Mouse (Mus musculus): ENCODE results near the gene Hspa12a. TPM values are rescaled to one million over a fixed set of nuclear protein-coding genes. Genes with fewer than 3 reads are reported as not detected.
A peak's percentile ranks its signal among the peaks of the same experiment; 100 is the strongest.

Hspa12a gene
- polyA plus RNA-seq, 1 experiment from 2014 or later, result 8.1 TPM

DNA sequence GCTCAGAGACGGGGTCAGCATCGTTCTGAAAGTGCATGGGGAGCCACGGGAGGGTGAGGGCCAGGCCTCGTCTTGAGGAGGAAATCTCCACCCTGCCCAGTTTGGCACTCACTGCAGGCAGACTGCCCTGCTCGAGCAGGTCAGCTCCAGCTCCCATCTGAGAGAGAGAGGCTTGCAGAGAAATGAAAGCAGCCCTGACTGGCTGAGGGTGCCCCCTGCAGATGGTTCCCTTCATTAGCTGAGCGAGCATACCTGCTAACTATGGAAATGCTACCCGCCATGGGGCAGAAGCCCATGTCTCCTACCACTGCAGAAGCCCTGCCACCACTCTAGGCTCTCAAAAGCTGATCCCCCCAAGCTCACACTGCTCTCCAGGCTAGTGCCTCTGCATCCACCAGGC lies 115.8 kb downstream of the Hspa12a start:
- no peaks in the 10 kb centered on the region for H3K4me1 ChIP-seq

DNA sequence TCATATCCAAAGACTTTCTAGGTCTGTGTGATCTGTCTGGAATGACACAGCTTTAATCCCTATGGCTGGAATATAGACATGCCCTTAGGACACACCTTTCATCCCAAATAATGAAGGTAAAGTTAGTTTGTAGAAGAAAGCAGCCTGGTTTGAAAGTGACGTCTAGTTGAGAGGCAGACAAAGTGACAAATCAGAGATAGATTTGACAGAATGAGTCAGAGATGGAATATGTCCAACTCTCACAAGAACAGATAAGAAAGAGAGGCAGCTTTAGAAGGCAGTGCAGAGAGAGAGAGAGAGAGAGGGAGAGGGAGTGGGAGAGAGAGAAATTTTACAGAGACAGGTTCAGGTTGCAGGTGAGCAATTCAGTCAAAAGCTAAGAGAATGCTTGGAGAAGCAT lies 119.1 kb downstream of the Hspa12a start:
- Histone ChIP-seq H3K9me3 (no peaks in the 10 kb centered on the region), H3K36me3 (replicated peaks) (no peaks in the 10 kb centered on the region; the same call in 1 of the 2 replicates), H3K4me1 (no peaks in the 10 kb centered on the region), H3K27me3 (replicated peaks; ENCODE audit: low read depth, poor library complexity, severe bottlenecking) (0 out of 2 replicates have a peak, but pooled peaks cover 2% of the 10 kb centered on the region), H3K4me3 (no peak overlapping the region), H3K27ac (replicated peaks) (no peak overlapping the region)
- WGBS, result 77% methylated on average over 1 of the region's 1 CpGs
- no peak for DNase-seq (ENCODE audit: low spot score)

More for the DNA sequence above, 115.8 kb downstream of the Hspa12a start:
- 56% methylated on average over 7 of the region's 7 CpGs for WGBS
- H3K9me3 ChIP-seq, result no peaks in the 10 kb centered on the region
- H3K36me3 ChIP-seq (replicated peaks), result no peaks in the 10 kb centered on the region; the same call in 1 of the 2 replicates
- H3K27me3 ChIP-seq (replicated peaks; ENCODE audit: low read depth, poor library complexity, severe bottlenecking), result no peaks in the 10 kb centered on the region
- H3K4me3 ChIP-seq, result no peak overlapping the region
- no peak for DNase-seq (ENCODE audit: low spot score)
- no peak overlapping the region for H3K27ac ChIP-seq (replicated peaks)

DNA sequence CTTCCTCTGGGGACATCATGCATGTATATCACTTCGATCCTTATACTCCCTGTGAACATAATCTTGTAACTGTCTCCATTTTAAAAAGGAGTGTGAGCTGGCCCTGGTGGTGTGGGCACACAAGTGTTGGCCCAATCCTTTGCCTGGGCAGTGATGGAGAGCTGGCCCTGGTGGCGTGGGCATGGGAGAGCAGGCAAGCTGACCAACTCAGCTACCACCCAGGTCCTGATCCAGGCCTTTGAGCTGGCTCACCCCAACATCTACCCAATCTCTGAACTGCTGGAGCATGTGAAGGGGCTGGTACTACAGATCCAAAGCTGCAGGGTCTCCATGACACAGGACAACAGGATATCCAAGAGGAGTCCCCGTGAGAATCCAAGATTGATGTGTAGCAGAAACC lies 120.2 kb downstream of the Hspa12a start:
- H3K4me1 ChIP-seq, result no peaks in the 10 kb centered on the region
- 0 out of 2 replicates have a peak, but pooled peaks cover 3% of the 10 kb centered on the region for H3K27me3 ChIP-seq (replicated peaks; ENCODE audit: low read depth, poor library complexity, severe bottlenecking)
- H3K9me3 ChIP-seq, result no peaks in the 10 kb centered on the region
- no peak overlapping the region for H3K4me3 ChIP-seq
- 94% methylated on average over 3 of the region's 3 CpGs for WGBS
- H3K36me3 ChIP-seq (replicated peaks), result no peaks in the 10 kb centered on the region; the same call in 1 of the 2 replicates
- DNase-seq (ENCODE audit: low spot score), result no peak
- no peak overlapping the region for H3K27ac ChIP-seq (replicated peaks)

DNA sequence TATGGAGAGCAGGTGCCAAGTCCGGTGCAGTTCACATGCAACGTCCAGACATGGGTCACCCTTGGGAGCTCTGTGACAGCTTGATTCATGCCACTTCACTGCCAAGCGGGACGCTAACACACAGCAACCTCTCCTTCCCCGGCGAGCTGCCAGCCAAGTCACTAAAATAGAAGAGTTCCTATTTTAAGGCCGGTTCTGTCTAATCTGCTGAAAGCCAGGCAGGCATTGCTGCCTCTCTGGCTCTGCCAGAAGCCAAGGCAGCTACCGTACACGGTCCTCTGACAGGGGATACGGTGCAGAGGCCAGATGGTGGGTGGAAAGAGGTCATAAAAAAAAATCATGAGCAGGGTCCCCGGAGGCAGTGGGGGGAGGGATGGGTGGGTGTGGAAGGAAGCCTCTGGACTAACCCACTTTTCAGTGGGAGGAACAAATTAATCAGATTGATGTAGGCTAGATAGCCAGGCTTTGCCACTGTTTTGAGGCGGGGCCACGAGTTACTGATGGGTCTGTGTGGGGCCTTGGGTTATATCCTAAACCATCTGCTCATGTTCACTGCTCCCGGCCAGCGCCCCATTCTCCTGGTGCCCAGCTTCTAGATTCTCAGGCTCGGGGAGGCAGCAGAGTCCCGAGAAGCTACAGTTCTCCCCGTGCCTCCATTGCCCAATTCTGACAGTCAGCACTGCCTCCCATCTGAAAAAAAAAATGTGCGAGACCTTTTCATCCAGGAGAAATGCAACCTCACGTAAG lies 120.8 kb downstream of the Hspa12a start:
- Histone ChIP-seq H3K27me3 (replicated peaks; ENCODE audit: low read depth, poor library complexity, severe bottlenecking) (0 out of 2 replicates have a peak, but pooled peaks cover 3% of the 10 kb centered on the region), H3K27ac (replicated peaks) (0 out of 2 replicates have a peak overlapping the region, but pooled peaks have one; percentile 21), H3K4me3 (no peak overlapping the region), H3K9me3 (no peaks in the 10 kb centered on the region), H3K36me3 (replicated peaks) (no peaks in the 10 kb centered on the region; the same call in 1 of the 2 replicates), H3K4me1 (no peaks in the 10 kb centered on the region)
- WGBS, result 83% methylated on average over 20 of the region's 20 CpGs
- DNase-seq (ENCODE audit: low spot score), result no peak

DNA sequence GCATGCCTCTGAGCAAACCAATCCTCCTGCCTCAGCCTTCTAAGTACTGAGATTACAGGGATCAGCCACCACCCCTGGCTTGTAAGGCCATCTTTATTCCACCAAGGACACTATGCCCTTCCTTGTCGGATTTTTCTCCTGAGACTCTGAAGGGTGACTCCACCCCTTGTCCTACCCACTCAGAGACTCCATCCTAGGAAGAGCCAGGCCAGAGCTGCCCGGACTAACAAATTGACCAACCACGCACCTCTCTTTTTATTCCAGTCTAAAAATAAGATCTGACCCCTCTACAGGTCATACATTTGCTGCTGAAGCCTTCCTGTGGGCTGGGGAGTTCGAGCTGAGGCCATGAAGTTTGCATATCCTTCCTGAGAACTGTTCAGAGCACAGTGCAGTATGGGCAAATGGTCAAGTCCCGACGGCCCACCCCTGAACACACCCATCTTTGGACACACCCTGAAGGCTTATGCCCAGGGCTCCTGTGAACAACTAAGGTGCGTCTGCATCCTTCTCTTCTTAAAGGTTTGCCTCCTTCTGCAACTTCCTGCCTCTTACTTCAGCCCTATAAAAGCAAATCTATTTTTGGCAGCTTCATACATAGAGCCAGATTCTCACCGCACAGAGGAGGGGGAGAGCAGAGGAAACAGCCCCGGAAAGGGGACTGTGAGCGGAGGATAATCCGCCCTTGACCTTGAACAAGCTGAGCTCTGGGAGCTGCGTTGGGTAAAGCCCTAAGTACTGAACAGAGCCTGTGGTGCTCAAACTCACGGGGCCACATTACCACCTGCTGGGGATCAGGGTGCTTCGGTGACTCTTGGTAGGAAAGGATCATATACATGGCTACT lies 124.7 kb downstream of the Hspa12a start:
- Histone ChIP-seq H3K9me3 (no peaks in the 10 kb centered on the region), H3K27ac (replicated peaks) (no peak overlapping the region), H3K36me3 (replicated peaks) (no peaks in the 10 kb centered on the region), H3K4me3 (no peak overlapping the region), H3K27me3 (replicated peaks; ENCODE audit: low read depth, poor library complexity, severe bottlenecking) (0 out of 2 replicates have a peak, but pooled peaks cover 3% of the 10 kb centered on the region), H3K4me1 (peaks cover 8% of the 10 kb centered on the region; the same call in 1 of the 2 replicates)
- DNase-seq (ENCODE audit: low spot score), result no peak
- 80% methylated on average over 14 of the region's 14 CpGs for WGBS

DNA sequence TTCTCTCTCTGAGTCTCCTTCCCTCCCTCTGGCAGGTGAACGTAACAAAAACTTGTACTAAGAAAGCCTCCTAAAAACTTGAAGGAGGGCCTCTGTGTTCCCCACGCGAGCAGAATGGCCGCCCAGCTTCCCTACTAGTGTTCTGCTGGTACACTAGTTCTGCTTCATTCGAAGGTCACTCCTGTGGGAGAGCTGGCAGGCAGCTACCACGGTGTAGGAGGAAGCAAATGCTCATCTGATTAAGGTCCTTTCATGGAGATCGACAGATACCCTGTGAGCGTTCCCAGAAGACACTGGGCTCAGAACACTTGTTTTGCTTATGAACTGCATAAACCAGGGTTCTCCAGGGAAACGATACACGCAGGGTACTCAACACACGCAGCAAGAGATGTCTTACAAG lies 126.1 kb downstream of the Hspa12a start:
- H3K4me1 ChIP-seq, result peaks cover 8% of the 10 kb centered on the region; the same call in 1 of the 2 replicates
- H3K4me3 ChIP-seq, result no peak overlapping the region
- WGBS, result 90% methylated on average over 11 of the region's 11 CpGs
- H3K9me3 ChIP-seq, result no peaks in the 10 kb centered on the region
- DNase-seq (ENCODE audit: low spot score), result no peak
- H3K36me3 ChIP-seq (replicated peaks), result no peaks in the 10 kb centered on the region
- 0 out of 2 replicates have a peak, but pooled peaks cover 3% of the 10 kb centered on the region for H3K27me3 ChIP-seq (replicated peaks; ENCODE audit: low read depth, poor library complexity, severe bottlenecking)
- no peak overlapping the region for H3K27ac ChIP-seq (replicated peaks)

DNA sequence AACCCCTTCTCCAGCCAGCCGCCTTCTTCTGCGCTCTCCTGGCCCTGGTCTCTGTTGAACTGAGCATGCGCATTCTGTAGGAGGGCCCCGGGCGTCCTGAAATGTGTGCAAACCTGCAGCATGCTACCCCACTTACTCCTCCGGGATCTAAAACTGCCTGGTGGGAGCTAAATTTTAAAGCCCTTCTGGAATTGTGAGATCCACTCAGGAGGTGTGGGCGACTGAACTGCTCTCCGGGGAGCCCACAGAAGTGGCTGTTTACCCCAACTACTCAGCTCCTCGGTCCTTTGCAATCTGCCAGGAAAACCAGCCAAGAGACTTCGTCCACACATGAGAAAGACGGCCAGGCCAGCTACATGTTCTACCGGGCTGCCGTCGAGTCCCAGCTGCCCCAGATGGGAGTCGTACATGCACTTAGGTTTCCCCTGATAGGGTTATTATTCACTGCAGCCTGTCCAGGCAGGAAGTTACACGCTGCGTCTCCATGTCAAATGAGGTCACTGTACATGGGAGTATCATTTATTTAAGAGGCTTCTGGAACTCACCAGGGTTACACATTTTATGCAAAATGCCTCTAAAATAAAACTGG lies 126.9 kb downstream of the Hspa12a start:
- Histone ChIP-seq H3K4me3 (no peak overlapping the region), H3K4me1 (peaks cover 8% of the 10 kb centered on the region; the same call in 1 of the 2 replicates), H3K27ac (replicated peaks) (no peak overlapping the region), H3K27me3 (replicated peaks; ENCODE audit: low read depth, poor library complexity, severe bottlenecking) (0 out of 2 replicates have a peak, but pooled peaks cover 3% of the 10 kb centered on the region), H3K36me3 (replicated peaks) (no peaks in the 10 kb centered on the region), H3K9me3 (no peaks in the 10 kb centered on the region)
- whole genome bisulfite sequencing, result 84% methylated on average over 17 of the region's 17 CpGs
- DNase-seq (ENCODE audit: low spot score), result no peak

DNA sequence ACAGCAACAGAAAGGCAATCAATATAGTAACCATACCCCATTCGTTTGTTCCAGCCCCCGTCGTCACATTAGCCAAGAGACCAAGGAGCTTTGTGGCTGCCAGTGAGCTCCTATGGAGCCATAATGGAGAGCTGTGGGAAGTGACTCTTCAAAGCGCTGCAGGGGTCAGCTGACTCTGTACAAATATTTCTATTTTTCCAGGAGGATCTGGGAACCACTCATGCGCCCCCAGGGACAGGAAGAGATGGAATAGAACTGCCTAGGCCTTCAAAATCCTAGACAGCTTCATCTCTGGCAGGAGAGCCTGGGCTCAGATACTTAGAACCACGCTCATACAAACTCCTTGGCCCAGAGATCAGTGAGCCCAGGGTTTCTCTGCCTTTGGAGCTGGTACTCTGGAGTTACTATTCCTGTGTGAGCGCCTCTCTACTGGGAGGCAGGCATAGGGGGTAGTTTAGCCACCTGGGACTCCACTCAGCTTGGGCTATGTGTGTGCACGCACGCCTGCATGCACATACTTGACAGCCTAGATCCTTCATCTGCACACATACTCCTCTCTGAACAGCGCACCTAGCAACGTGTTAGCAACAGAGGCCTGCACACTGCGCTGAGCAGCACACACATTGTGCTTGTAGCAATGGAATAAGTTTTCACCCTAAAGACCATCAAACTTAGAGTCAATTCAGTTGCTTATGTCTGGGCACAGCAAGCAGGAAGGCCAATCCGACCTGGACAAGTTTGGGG lies 128.1 kb downstream of the Hspa12a start:
- H3K36me3 ChIP-seq (replicated peaks), result no peaks in the 10 kb centered on the region
- no peaks in the 10 kb centered on the region for H3K9me3 ChIP-seq
- DNase-seq (ENCODE audit: low spot score), result no peak
- H3K4me3 ChIP-seq, result no peak overlapping the region
- H3K27ac ChIP-seq (replicated peaks), result no peak overlapping the region
- 0 out of 2 replicates have a peak, but pooled peaks cover 3% of the 10 kb centered on the region for H3K27me3 ChIP-seq (replicated peaks; ENCODE audit: low read depth, poor library complexity, severe bottlenecking)
- peaks cover 8% of the 10 kb centered on the region; the same call in 1 of the 2 replicates for H3K4me1 ChIP-seq
- 88% methylated on average over 13 of the region's 13 CpGs for WGBS

DNA sequence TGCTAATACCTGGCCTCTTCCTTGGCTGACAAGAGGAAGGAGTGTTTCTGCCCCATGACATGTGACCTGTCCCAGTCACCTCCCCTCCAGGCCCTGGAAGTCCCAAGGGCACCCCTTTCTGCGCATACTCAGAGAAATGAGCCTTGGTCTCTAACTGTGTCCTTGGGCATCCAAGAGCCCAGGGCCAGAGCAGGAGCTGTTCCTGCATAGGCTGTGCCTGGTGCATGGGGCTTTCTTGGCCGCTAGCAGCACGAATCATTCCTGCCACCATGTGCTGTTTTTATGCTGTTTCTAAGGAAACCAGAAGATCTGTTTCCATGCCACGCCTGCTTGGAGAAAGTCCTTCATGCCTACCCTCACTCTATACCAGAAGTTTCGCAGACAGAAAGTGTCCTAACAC lies 132.9 kb downstream of the Hspa12a start:
- no peak overlapping the region for H3K27ac ChIP-seq (replicated peaks)
- WGBS, result 81% methylated on average over 5 of the region's 5 CpGs
- H3K27me3 ChIP-seq (replicated peaks; ENCODE audit: low read depth, poor library complexity, severe bottlenecking), result no peaks in the 10 kb centered on the region
- no peak overlapping the region for H3K4me3 ChIP-seq
- no peaks in the 10 kb centered on the region for H3K36me3 ChIP-seq (replicated peaks)
- no peaks in the 10 kb centered on the region for H3K4me1 ChIP-seq
- no peaks in the 10 kb centered on the region for H3K9me3 ChIP-seq
- no peak for DNase-seq (ENCODE audit: low spot score)

DNA sequence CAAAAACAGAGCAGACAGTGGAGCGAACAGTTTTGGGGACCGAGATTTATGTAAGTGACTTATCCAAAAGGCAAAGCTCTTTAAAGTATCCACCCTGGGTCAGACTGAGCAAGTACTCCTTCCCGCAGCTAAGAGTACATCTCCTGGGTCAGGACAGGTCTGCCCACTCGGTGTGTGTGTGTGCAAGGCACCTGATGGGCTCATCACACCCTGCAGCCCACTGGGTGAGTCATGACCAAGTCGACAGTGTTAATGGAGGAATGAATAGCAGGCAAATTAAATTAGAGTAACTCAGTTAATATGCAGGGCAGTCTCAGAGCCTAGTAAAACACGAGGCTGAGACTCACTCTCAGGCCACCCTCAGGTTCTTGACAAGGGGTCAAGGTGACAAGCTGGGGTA lies 134.6 kb downstream of the Hspa12a start:
- H3K4me3 ChIP-seq, result no peak overlapping the region
- no peak for DNase-seq (ENCODE audit: low spot score)
- no peak overlapping the region for H3K27ac ChIP-seq (replicated peaks)
- H3K36me3 ChIP-seq (replicated peaks), result peaks cover 1% of the 10 kb centered on the region; the same call in 1 of the 2 replicates
- no peaks in the 10 kb centered on the region for H3K27me3 ChIP-seq (replicated peaks; ENCODE audit: low read depth, poor library complexity, severe bottlenecking)
- no peaks in the 10 kb centered on the region for H3K9me3 ChIP-seq
- no peaks in the 10 kb centered on the region for H3K4me1 ChIP-seq
- WGBS, result 80% methylated on average over 6 of the region's 6 CpGs

DNA sequence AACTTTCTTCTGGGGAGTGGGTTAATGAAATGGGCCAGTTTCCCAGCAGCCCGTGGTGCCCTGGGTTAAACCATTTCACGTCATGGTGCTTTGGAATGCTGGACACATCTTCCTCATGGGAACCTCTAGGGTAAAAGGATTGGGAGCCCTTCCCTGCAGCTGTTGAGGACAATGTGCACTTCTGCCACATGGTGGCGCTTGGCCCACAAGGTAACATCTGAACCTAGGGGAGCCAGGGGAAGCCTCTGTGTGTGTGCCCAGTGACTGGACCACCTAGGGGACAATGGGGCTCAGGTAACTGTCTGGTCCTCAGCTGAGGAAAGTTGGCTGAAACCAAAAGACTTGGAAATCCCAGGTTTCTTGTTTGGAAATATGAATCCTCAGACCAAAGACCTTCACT lies 137.1 kb downstream of the Hspa12a start:
- Histone ChIP-seq H3K4me3 (no peak overlapping the region), H3K36me3 (replicated peaks) (peaks cover 4% of the 10 kb centered on the region; the same call in 1 of the 2 replicates), H3K4me1 (no peaks in the 10 kb centered on the region), H3K9me3 (no peaks in the 10 kb centered on the region), H3K27ac (replicated peaks) (no peak overlapping the region), H3K27me3 (replicated peaks; ENCODE audit: low read depth, poor library complexity, severe bottlenecking) (no peaks in the 10 kb centered on the region)
- peak; percentile 75 for DNase-seq (ENCODE audit: low spot score)
- 6% methylated on average over 3 of the region's 3 CpGs for WGBS
